Mouse (Mus musculus) testis, adult 2 months (tissue): ENCODE measurements around the gene Apbb1.

Source experiments
- CTCF ChIP-seq: fragments of 200-500 bp; IDR thresholded peaks from 2 replicates; pipeline ENCODE4 v1.5.1; 2012; ENCODE audit warnings: low read depth, mild to moderate bottlenecking, inconsistent platforms, low read length, moderate library complexity; ENCODE audit not compliant: control insufficient read depth, insufficient read depth, insufficient replicate concordance
- POLR2A ChIP-seq: fragments of 200-500 bp; IDR thresholded peaks from 2 replicates; pipeline ENCODE4 v1.6.1; 2012; ENCODE audit warnings: low read depth, mild to moderate bottlenecking, inconsistent platforms, low read length, moderate library complexity; ENCODE audit not compliant: control insufficient read depth

DNA sequence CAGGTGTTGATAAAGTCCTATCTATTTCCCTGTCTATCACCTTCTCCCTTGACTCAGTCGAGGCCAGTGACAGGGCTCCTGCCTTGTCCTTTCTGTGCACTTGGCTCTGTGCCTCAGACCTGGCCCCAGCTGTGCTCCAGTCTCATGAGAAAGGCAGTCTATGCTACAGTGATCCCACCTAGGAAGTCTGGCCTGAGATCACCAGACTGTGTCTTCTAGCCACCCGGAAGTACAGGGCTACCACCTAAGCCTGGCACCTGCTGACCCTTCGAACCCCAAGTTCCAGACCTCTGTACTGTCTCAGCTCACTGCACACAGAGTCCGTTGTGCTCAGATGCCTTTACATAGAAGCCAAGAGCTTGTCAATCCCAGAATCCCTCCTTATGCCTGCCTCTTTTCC is 53.4 kb downstream of the Apbb1 start:
- TF ChIP-seq POLR2A = no peak
- no peak for TF ChIP-seq CTCF
